Mouse (Mus musculus) cortical plate, adult 2 months (tissue): ENCODE data around the gene St3gal3. TPM values are rescaled to one million over a fixed set of nuclear protein-coding genes. Genes with fewer than 3 reads are reported as not detected.

ENCODE experiments used
- H3K27ac ChIP-seq: fragments of 200-500 bp; 2 replicates; pipeline ENCODE4 v1.5.1; 2012; ENCODE audit warnings: low read length, control low read depth, inconsistent platforms; ENCODE audit not compliant: insufficient read depth
- H3K4me1 ChIP-seq: fragments of 200-500 bp; 2 replicates; pipeline ENCODE4 v1.6.1; 2011; ENCODE audit warnings: low read length; ENCODE audit not compliant: control insufficient read depth, insufficient read depth
- H3K4me3 ChIP-seq: fragments of 200-500 bp; 2 replicates; pipeline ENCODE4 v1.5.1; 2011; ENCODE audit warnings: mild to moderate bottlenecking, low read length, control low read depth; ENCODE audit not compliant: insufficient read depth
- CTCF ChIP-seq: fragments of 200-500 bp; IDR thresholded peaks from 2 replicates; pipeline ENCODE4 v1.5.1; 2011; ENCODE audit warnings: mild to moderate bottlenecking, control low read depth, low read length; ENCODE audit not compliant: insufficient read depth; ENCODE audit errors: extremely low read depth
- POLR2A ChIP-seq: fragments of 200-500 bp; IDR thresholded peaks from 2 replicates; pipeline ENCODE4 v1.6.1; 2011; ENCODE audit warnings: mild to moderate bottlenecking, low read length, control low read depth; ENCODE audit not compliant: insufficient read depth; ENCODE audit errors: extremely low read depth
- polyA plus RNA-seq: library from polyadenylated mRNA; depleted of rRNA; stranded (reverse); fragments of >200 nt; gene quantifications from 2 replicates; pipeline ENCODE4 v1.2.3, GENCODE M21; 2012

Gene St3gal3
- polyA plus RNA-seq, 1 experiment, result 52.3 TPM

- H3K4me3 ChIP-seq, result no peak overlapping the region
- H3K4me1 ChIP-seq, result peaks cover 2% of the 10 kb centered on the region; the same call in 1 of the 2 replicates
- TF ChIP-seq POLR2A (no peak), CTCF (no peak)
- no peak overlapping the region for H3K27ac ChIP-seq
Measured at GRCm38 (mm10) chr4:117999951-118000350, 134.8 kb downstream of the St3gal3 start.

GRCm38 (mm10) chr4:117997381-117998269 lies 137.1 kb downstream of the St3gal3 start:
- H3K4me1 ChIP-seq, result peaks cover 2% of the 10 kb centered on the region; the same call in 1 of the 2 replicates
- H3K4me3 ChIP-seq, result no peak overlapping the region
- H3K27ac ChIP-seq, result no peak overlapping the region
- no peak for TF ChIP-seq POLR2A
- no peak for TF ChIP-seq CTCF

GRCm38 (mm10) chr4:117996701-117997100 lies 138.0 kb downstream of the St3gal3 start:
- TF ChIP-seq POLR2A (no peak), CTCF (no peak)
- Histone ChIP-seq H3K4me1 (peaks cover 2% of the 10 kb centered on the region; the same call in 1 of the 2 replicates), H3K4me3 (no peak overlapping the region), H3K27ac (no peak overlapping the region)

GRCm38 (mm10) chr4:117995461-117995860 lies 139.3 kb downstream of the St3gal3 start:
- TF ChIP-seq POLR2A (no peak), CTCF (no peak)

GRCm38 (mm10) chr4:117993421-117993820 lies 141.3 kb downstream of the St3gal3 start:
- no peak overlapping the region for H3K4me3 ChIP-seq
- TF ChIP-seq CTCF, result no peak
- no peak for TF ChIP-seq POLR2A

More at GRCm38 (mm10) chr4:117995461-117995860, 139.3 kb downstream of the St3gal3 start:
- H3K4me1 ChIP-seq, result peaks cover 2% of the 10 kb centered on the region; the same call in 1 of the 2 replicates
- no peak overlapping the region for H3K27ac ChIP-seq
- H3K4me3 ChIP-seq, result no peak overlapping the region

GRCm38 (mm10) chr4:117992872-117993271 lies 141.8 kb downstream of the St3gal3 start:
- no peak for TF ChIP-seq POLR2A
- no peak for TF ChIP-seq CTCF
- peaks cover under 1% of the 10 kb centered on the region; the same call in 1 of the 2 replicates for H3K4me1 ChIP-seq
- no peak overlapping the region for H3K27ac ChIP-seq
- H3K4me3 ChIP-seq, result no peak overlapping the region

More at GRCm38 (mm10) chr4:117993421-117993820, 141.3 kb downstream of the St3gal3 start:
- Histone ChIP-seq H3K4me1 (peaks cover 2% of the 10 kb centered on the region; the same call in 1 of the 2 replicates), H3K27ac (no peak overlapping the region)

GRCm38 (mm10) chr4:117992036-117992435 lies 142.7 kb downstream of the St3gal3 start:
- no peak overlapping the region for H3K4me3 ChIP-seq
- no peak for TF ChIP-seq POLR2A
- TF ChIP-seq CTCF, result no peak
- no peaks in the 10 kb centered on the region for H3K4me1 ChIP-seq
- H3K27ac ChIP-seq, result no peak overlapping the region

- Histone ChIP-seq H3K4me1 (no peaks in the 10 kb centered on the region), H3K4me3 (no peak overlapping the region), H3K27ac (no peak overlapping the region)
- TF ChIP-seq POLR2A (no peak), CTCF (no peak)
Measured at GRCm38 (mm10) chr4:117991055-117991627, 143.6 kb downstream of the St3gal3 start.

- TF ChIP-seq POLR2A (no peak), CTCF (no peak)
- H3K4me1 ChIP-seq, result peaks cover under 1% of the 10 kb centered on the region; the same call in 1 of the 2 replicates
- no peak overlapping the region for H3K27ac ChIP-seq
- H3K4me3 ChIP-seq, result no peak overlapping the region
Measured at GRCm38 (mm10) chr4:117990571-117990970, 144.1 kb downstream of the St3gal3 start.
